Mouse (Mus musculus): ENCODE data around the gene Rin2. TPM values are rescaled to one million over a fixed set of nuclear protein-coding genes. Genes with fewer than 3 reads are reported as not detected.

The Rin2 gene
- total and polyA plus RNA-seq, 2 experiments from 2014 or later = 9.9 to 12.7 TPM

GRCm38 (mm10) chr2:145840910-145841870, 166.2 kb downstream of the Rin2 start:
- Histone ChIP-seq H3K27ac (ENCODE audit: low read depth, low read length) (no peak overlapping the region), H3K36me3 (ENCODE audit: insufficient read depth) (no peaks in the 10 kb centered on the region), H3K9me3 (ENCODE audit: low read length) (no peaks in the 10 kb centered on the region), H3K4me1 (ENCODE audit: insufficient read depth) (no peaks in the 10 kb centered on the region), H3K9ac (no peak overlapping the region), H3K4me3 (ENCODE audit: low read depth, low read length) (no peak overlapping the region), H3K27me3 (ENCODE audit: insufficient read depth, low read length) (no peaks in the 10 kb centered on the region), H3K4me2 (ENCODE audit: low read depth) (no peak overlapping the region)
- 82% methylated on average over 12 of the region's 12 CpGs for WGBS
- TF ChIP-seq CTCF (IDR thresholded peaks at IDR 0.05; ENCODE audit: low read depth) = no peak
- ATAC-seq = no peak
- DNase-seq = no peak

DNA sequence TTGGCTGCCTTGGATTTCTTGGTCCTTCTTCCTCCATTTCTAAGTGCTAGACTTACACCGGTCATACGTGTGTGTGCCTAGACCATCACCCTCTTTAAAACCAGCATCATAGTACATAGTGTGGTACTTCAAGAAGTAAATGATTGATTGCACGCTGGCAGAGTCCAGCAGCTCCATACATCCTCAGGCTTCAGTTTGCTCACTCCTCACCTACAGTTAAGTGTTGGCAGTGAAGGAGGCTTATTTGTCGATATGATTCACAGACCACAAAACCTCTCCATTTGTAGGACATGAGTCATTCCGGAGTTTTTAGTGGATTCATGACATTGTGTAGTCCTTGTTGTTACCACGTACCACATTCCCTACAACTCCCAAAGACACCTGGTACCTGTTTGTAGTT, 168.3 kb downstream of the Rin2 start:
- no peak overlapping the region for H3K4me3 ChIP-seq (ENCODE audit: low read depth, low read length)
- H3K36me3 ChIP-seq (ENCODE audit: insufficient read depth) = no peaks in the 10 kb centered on the region
- 93% methylated on average over 6 of the region's 6 CpGs for WGBS
- H3K9ac ChIP-seq = no peak overlapping the region
- H3K4me1 ChIP-seq (ENCODE audit: insufficient read depth) = no peaks in the 10 kb centered on the region
- ATAC-seq (no peak), DNase-seq (no peak)
- H3K4me2 ChIP-seq (ENCODE audit: low read depth) = no peak overlapping the region
- TF ChIP-seq CTCF (IDR thresholded peaks at IDR 0.05; ENCODE audit: low read depth) = no peak
- no peaks in the 10 kb centered on the region for H3K27me3 ChIP-seq (ENCODE audit: insufficient read depth, low read length)
- no peaks in the 10 kb centered on the region for H3K9me3 ChIP-seq (ENCODE audit: low read length)
- no peak overlapping the region for H3K27ac ChIP-seq (ENCODE audit: low read depth, low read length)

GRCm38 (mm10) chr2:145846595-145846994, 171.6 kb downstream of the Rin2 start:
- 0 out of 2 replicates have a peak, but pooled peaks cover 5% of the 10 kb centered on the region for H3K36me3 ChIP-seq (ENCODE audit: insufficient read depth)
- no peak overlapping the region for H3K27ac ChIP-seq (ENCODE audit: low read depth, low read length)
- H3K9me3 ChIP-seq (ENCODE audit: low read length) = no peaks in the 10 kb centered on the region
- no peak for DNase-seq
- no peak overlapping the region for H3K4me3 ChIP-seq (ENCODE audit: low read depth, low read length)
- ATAC-seq = no peak
- TF ChIP-seq CTCF (IDR thresholded peaks at IDR 0.05; ENCODE audit: low read depth) = no peak
- H3K27me3 ChIP-seq (ENCODE audit: insufficient read depth, low read length) = no peaks in the 10 kb centered on the region
- H3K4me2 ChIP-seq (ENCODE audit: low read depth) = no peak overlapping the region
- 90% methylated on average over 3 of the region's 3 CpGs for WGBS
- H3K9ac ChIP-seq = no peak overlapping the region
- H3K4me1 ChIP-seq (ENCODE audit: insufficient read depth) = no peaks in the 10 kb centered on the region

- Histone ChIP-seq H3K36me3 (ENCODE audit: insufficient read depth) (0 out of 2 replicates have a peak, but pooled peaks cover 5% of the 10 kb centered on the region), H3K9ac (no peak overlapping the region), H3K27me3 (ENCODE audit: insufficient read depth, low read length) (no peaks in the 10 kb centered on the region), H3K4me3 (ENCODE audit: low read depth, low read length) (no peak overlapping the region), H3K4me1 (ENCODE audit: insufficient read depth) (no peaks in the 10 kb centered on the region), H3K4me2 (ENCODE audit: low read depth) (no peak overlapping the region), H3K27ac (ENCODE audit: low read depth, low read length) (no peak overlapping the region), H3K9me3 (ENCODE audit: low read length) (no peaks in the 10 kb centered on the region)
- ATAC-seq (no peak), DNase-seq (no peak)
- WGBS = 78% methylated on average over 10 of the region's 10 CpGs
- TF ChIP-seq CTCF (IDR thresholded peaks at IDR 0.05; ENCODE audit: low read depth) = no peak
Observed at GRCm38 (mm10) chr2:145849170-145849905, 174.3 kb downstream of the Rin2 start.

GRCm38 (mm10) chr2:145850779-145851178, 175.8 kb downstream of the Rin2 start:
- DNase-seq (no peak), ATAC-seq (no peak)
- H3K36me3 ChIP-seq (ENCODE audit: insufficient read depth) = 0 out of 2 replicates have a peak, but pooled peaks cover 5% of the 10 kb centered on the region
- no peak overlapping the region for H3K4me3 ChIP-seq (ENCODE audit: low read depth, low read length)
- H3K27me3 ChIP-seq (ENCODE audit: insufficient read depth, low read length) = no peaks in the 10 kb centered on the region
- H3K9me3 ChIP-seq (ENCODE audit: low read length) = no peaks in the 10 kb centered on the region
- no peaks in the 10 kb centered on the region for H3K4me1 ChIP-seq (ENCODE audit: insufficient read depth)
- no peak for TF ChIP-seq CTCF (IDR thresholded peaks at IDR 0.05; ENCODE audit: low read depth)
- H3K27ac ChIP-seq (ENCODE audit: low read depth, low read length) = no peak overlapping the region
- no peak overlapping the region for H3K4me2 ChIP-seq (ENCODE audit: low read depth)
- H3K9ac ChIP-seq = no peak overlapping the region
- WGBS = 59% methylated on average over 4 of the region's 4 CpGs

DNA sequence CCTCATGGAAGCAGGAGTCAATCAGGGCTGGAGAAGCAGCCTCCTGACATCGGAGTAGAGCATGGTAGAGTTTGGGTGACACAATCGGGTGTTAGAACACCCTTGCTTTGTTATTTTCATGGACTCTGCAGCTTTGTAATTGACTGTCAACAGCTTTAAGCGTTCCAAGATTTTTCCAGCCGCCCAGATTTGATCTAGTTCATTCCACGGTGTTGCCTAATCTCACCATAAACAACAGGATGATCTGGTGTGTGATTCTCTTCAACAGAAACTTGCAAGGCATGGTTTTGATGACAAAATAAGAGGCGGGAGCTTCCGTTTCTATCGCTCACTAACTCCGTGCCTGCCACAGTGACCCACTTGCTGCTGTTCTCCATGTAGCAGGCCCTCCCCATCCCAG, 180.8 kb downstream of the Rin2 start:
- no peak overlapping the region for H3K4me2 ChIP-seq (ENCODE audit: low read depth)
- H3K27me3 ChIP-seq (ENCODE audit: insufficient read depth, low read length) = no peaks in the 10 kb centered on the region
- no peaks in the 10 kb centered on the region for H3K9me3 ChIP-seq (ENCODE audit: low read length)
- H3K36me3 ChIP-seq (ENCODE audit: insufficient read depth) = no peaks in the 10 kb centered on the region
- ATAC-seq (no peak), DNase-seq (no peak)
- no peak overlapping the region for H3K27ac ChIP-seq (ENCODE audit: low read depth, low read length)
- no peak overlapping the region for H3K9ac ChIP-seq
- TF ChIP-seq CTCF (IDR thresholded peaks at IDR 0.05; ENCODE audit: low read depth) = no peak
- peaks cover 6% of the 10 kb centered on the region; the same call in 1 of the 2 replicates for H3K4me1 ChIP-seq (ENCODE audit: insufficient read depth)
- H3K4me3 ChIP-seq (ENCODE audit: low read depth, low read length) = no peak overlapping the region
- 83% methylated on average over 9 of the region's 9 CpGs for WGBS

DNA sequence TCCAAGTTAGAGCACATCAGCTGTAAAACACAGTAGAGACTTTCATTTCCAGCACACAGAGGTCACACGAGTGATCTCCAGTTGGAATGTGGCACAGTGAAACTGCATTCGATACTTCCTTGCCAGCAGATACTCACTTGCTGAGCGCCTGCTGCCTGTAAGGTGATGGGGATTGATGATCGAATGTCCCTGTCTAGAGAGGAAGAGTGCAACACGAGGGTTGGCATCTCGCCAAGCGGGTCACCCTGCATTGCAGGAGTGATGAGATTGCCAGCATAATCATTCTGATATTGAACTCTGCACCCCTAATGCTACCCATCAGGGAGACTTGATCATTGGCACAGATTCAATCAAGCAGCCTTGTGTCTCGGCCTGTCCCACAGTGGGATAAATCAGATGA, 182.8 kb downstream of the Rin2 start:
- no peak for DNase-seq
- 76% methylated on average over 8 of the region's 8 CpGs for WGBS
- TF ChIP-seq CTCF (IDR thresholded peaks at IDR 0.05; ENCODE audit: low read depth) = no peak
- Histone ChIP-seq H3K4me1 (ENCODE audit: insufficient read depth) (peaks cover 6% of the 10 kb centered on the region; the same call in 1 of the 2 replicates), H3K4me3 (ENCODE audit: low read depth, low read length) (no peak overlapping the region), H3K27me3 (ENCODE audit: insufficient read depth, low read length) (no peaks in the 10 kb centered on the region), H3K4me2 (ENCODE audit: low read depth) (no peak overlapping the region), H3K9ac (no peak overlapping the region), H3K9me3 (ENCODE audit: low read length) (no peaks in the 10 kb centered on the region), H3K27ac (ENCODE audit: low read depth, low read length) (no peak overlapping the region), H3K36me3 (ENCODE audit: insufficient read depth) (no peaks in the 10 kb centered on the region)
- ATAC-seq = no peak

Data from forebrain, postnatal 0 days (tissue).